Comparison of ENCODE assay signal across 12 mouse cellular contexts in genomic region chr15:77080684-77081254, GRCm38 (mm10). TPM values are rescaled to one million over a fixed set of nuclear protein-coding genes. Genes with fewer than 3 reads are reported as not detected.
DNase-seq lines count a peak whose midpoint lies in the region; ATAC-seq and TF ChIP-seq lines count a peak whose summit lies in the region.
"Had no signal": no experiment of that assay in that cellular context is flagged by ENCODE, and none has a peak within 500 bp of the region (broad histone marks: within the 10 kb centered on the region; RNA-seq: fewer than 3 reads in every experiment).

No protein-coding gene starts in this region.

- in situ Hi-C loops in ES-E14 (cut with MboI; ENCODE audit: low sequenced_read_pairs in 2 of 2, unreplicated experiment in 2 of 2), result no loop called here

- H3K4me1 ChIP-seq in kidney, embryonic 15.5 days, result no peaks in the 10 kb centered on the region
- peaks cover 9 to 33% of the 10 kb centered on the region in 2 experiments for H3K4me1 ChIP-seq in ES-E14 (ENCODE audit: control insufficient read depth in 2 of 2, insufficient read depth in 2 of 2, low read length in 2 of 2, poor library complexity in 1 of 2)
- H3K4me1 ChIP-seq in embryonic facial prominence, embryonic 15.5 days, result peaks cover 25% of the 10 kb centered on the region
- no peaks in the 10 kb centered on the region for H3K4me1 ChIP-seq in liver, embryonic 12.5 days
- no peaks in the 10 kb centered on the region; the same call in 1 of the 2 replicates for H3K4me1 ChIP-seq in forebrain, embryonic 11.5 days (replicated peaks; ENCODE audit: control insufficient read depth, insufficient read depth, low read length)

- 73% methylated on average over 14 of the region's 14 CpGs for WGBS in kidney, embryonic 15.5 days
- 68% methylated on average over 14 of the region's 14 CpGs for WGBS in embryonic facial prominence, embryonic 15.5 days
- 71% methylated on average over 14 of the region's 14 CpGs for WGBS in liver, embryonic 12.5 days (ENCODE audit: insufficient replicate concordance)
- WGBS in forebrain, embryonic 11.5 days, result 84% methylated on average over 14 of the region's 14 CpGs

- H3K27ac ChIP-seq in kidney, embryonic 15.5 days, result peak overlapping the region; percentile 66; the same call in 1 of the 2 replicates
- H3K27ac ChIP-seq in ES-E14 (ENCODE audit: insufficient read depth, low read depth, low read length, poor library complexity, severe bottlenecking), result peak overlapping the region; percentile 84
- peak overlapping the region; percentile 76; the same call in 1 of the 2 replicates for H3K27ac ChIP-seq in embryonic facial prominence, embryonic 15.5 days (replicated peaks)
- no peak overlapping the region for H3K27ac ChIP-seq in liver, embryonic 12.5 days
- no peak overlapping the region for H3K27ac ChIP-seq in forebrain, embryonic 11.5 days (ENCODE audit: low read depth, low read length)
- H3K27ac ChIP-seq: midbrain, embryonic 13.5 days had no signal

- H3K36me3 ChIP-seq in kidney, embryonic 15.5 days, result peaks cover 86% of the 10 kb centered on the region
- H3K36me3 ChIP-seq in ES-E14 (ENCODE audit: control insufficient read depth, insufficient read depth, low read length, poor library complexity, severe bottlenecking), result peaks cover 4% of the 10 kb centered on the region; the same call in 1 of the 2 replicates
- H3K36me3 ChIP-seq in embryonic facial prominence, embryonic 15.5 days, result peaks cover 70% of the 10 kb centered on the region
- H3K36me3 ChIP-seq in liver, embryonic 12.5 days, result peaks cover 42% of the 10 kb centered on the region
- no peaks in the 10 kb centered on the region; the same call in 1 of the 2 replicates for H3K36me3 ChIP-seq in forebrain, embryonic 11.5 days (ENCODE audit: control insufficient read depth, insufficient read depth, low read length)

- H3K9ac ChIP-seq in kidney, embryonic 15.5 days, result no peak overlapping the region
- H3K9ac ChIP-seq in ES-E14 (ENCODE audit: insufficient read depth, low read depth, low read length, poor library complexity, severe bottlenecking), result peak overlapping the region; percentile 74
- no peak overlapping the region for H3K9ac ChIP-seq in embryonic facial prominence, embryonic 15.5 days
- H3K9ac ChIP-seq in liver, embryonic 12.5 days, result no peak overlapping the region
- no peak overlapping the region for H3K9ac ChIP-seq in forebrain, embryonic 11.5 days (ENCODE audit: low read length)
- H3K9ac ChIP-seq: lung, embryonic 14.5 days; midbrain, embryonic 13.5 days; neural tube, embryonic 15.5 days had no signal

- no peak overlapping the region for H3K4me3 ChIP-seq in kidney, embryonic 15.5 days (replicated peaks)
- H3K4me3 ChIP-seq in ES-E14 (ENCODE audit: insufficient read depth in 1 of 2, low read depth in 1 of 2, low read length in 2 of 2, poor library complexity in 1 of 2, severe bottlenecking in 1 of 2), result peak overlapping the region; percentile 17 to 42
- no peak overlapping the region for H3K4me3 ChIP-seq in embryonic facial prominence, embryonic 15.5 days (replicated peaks)
- no peak overlapping the region for H3K4me3 ChIP-seq in liver, embryonic 12.5 days
- no peak overlapping the region for H3K4me3 ChIP-seq in forebrain, embryonic 11.5 days (ENCODE audit: low read depth, low read length)
- H3K4me3 ChIP-seq: midbrain, embryonic 13.5 days; neural tube, embryonic 15.5 days had no signal

- no peak overlapping the region for H3K4me2 ChIP-seq in kidney, embryonic 15.5 days
- no peak overlapping the region for H3K4me2 ChIP-seq in embryonic facial prominence, embryonic 15.5 days (replicated peaks)
- H3K4me2 ChIP-seq in liver, embryonic 12.5 days, result no peak overlapping the region
- no peak overlapping the region for H3K4me2 ChIP-seq in forebrain, embryonic 11.5 days (ENCODE audit: low read depth, low read length, severe bottlenecking)
- H3K4me2 ChIP-seq: lung, embryonic 14.5 days; midbrain, embryonic 13.5 days; neural tube, embryonic 15.5 days had no signal

- ATAC-seq in kidney, embryonic 15.5 days (replicated peaks; ENCODE audit: low FRiP score), result no peak
- ATAC-seq in embryonic facial prominence, embryonic 15.5 days (ENCODE audit: insufficient number of reproducible peaks, low FRiP score, low TSS enrichment, low read depth), result no peak
- no peak for ATAC-seq in liver, embryonic 12.5 days
- ATAC-seq in forebrain, embryonic 11.5 days (replicated peaks; ENCODE audit: low FRiP score), result no peak
- ATAC-seq: midbrain, embryonic 13.5 days had no signal

- peak; percentile 74 to 75 for DNase-seq in cerebellum, postnatal 10 days
- DNase-seq in cerebellum, adult 11 months, result no peak
- no peak for DNase-seq in kidney, postnatal 14 days
- no peak for DNase-seq in ES-E14 (ENCODE audit: low read depth, low spot score)
- DNase-seq in forebrain, embryonic 11.5 days (ENCODE audit: low spot score), result no peak
- DNase-seq: lung, embryonic 14.5 days; thymus, postnatal 14 days had no signal

- H3K27me3 ChIP-seq in kidney, embryonic 15.5 days, result no peaks in the 10 kb centered on the region
- H3K27me3 ChIP-seq in embryonic facial prominence, embryonic 15.5 days, result no peaks in the 10 kb centered on the region
- no peaks in the 10 kb centered on the region for H3K27me3 ChIP-seq in liver, embryonic 12.5 days (replicated peaks)
- H3K27me3 ChIP-seq in forebrain, embryonic 11.5 days (ENCODE audit: control insufficient read depth, insufficient read depth, low read length), result no peaks in the 10 kb centered on the region
- H3K27me3 ChIP-seq: midbrain, embryonic 13.5 days; neural tube, embryonic 15.5 days had no signal

- H3K9me3 ChIP-seq in kidney, embryonic 15.5 days (replicated peaks), result no peaks in the 10 kb centered on the region
- no peaks in the 10 kb centered on the region for H3K9me3 ChIP-seq in ES-E14 (ENCODE audit: control insufficient read depth, insufficient read depth, low read depth, low read length)
- H3K9me3 ChIP-seq in embryonic facial prominence, embryonic 15.5 days (replicated peaks), result no peaks in the 10 kb centered on the region
- H3K9me3 ChIP-seq in liver, embryonic 12.5 days (replicated peaks), result no peaks in the 10 kb centered on the region
- no peaks in the 10 kb centered on the region for H3K9me3 ChIP-seq in forebrain, embryonic 11.5 days (ENCODE audit: control insufficient read depth, low read length)
- H3K9me3 ChIP-seq: midbrain, embryonic 13.5 days; neural tube, embryonic 15.5 days had no signal

TF ChIP-seq in ES-E14, 5 proteins besides CTCF, POLR2A, EP300 and RAD21:
- TF ChIP-seq ZC3H11A (IDR thresholded peaks at IDR 0.05; ENCODE audit: borderline replicate concordance, low read depth, low read length), result no peak
- TF ChIP-seq ZNF384 (IDR thresholded peaks at IDR 0.05; ENCODE audit: low read depth, low read length), result no peak
- TF ChIP-seq MAFK (IDR thresholded peaks at IDR 0.05; ENCODE audit: insufficient read depth, low read depth, low read length), result no peak
- no peak for TF ChIP-seq CHD2 (IDR thresholded peaks at IDR 0.05; ENCODE audit: low read depth, low read length)
- no peak for TF ChIP-seq HCFC1 (IDR thresholded peaks at IDR 0.05; ENCODE audit: borderline replicate concordance, insufficient read depth, low read length)

RNA-seq across cellular contexts. Expression of gene Mb, which starts 30.3 kb away (rescaled TPM):
- 0.49 and 1.2 TPM in 2 replicates for polyA plus RNA-seq in kidney, embryonic 15.5 days (2015; fragmentation: Nextera tagmentation; extraction: Ambion mirVana)
- total RNA-seq in ES-E14 (2012; rRNA removed), result 0.32 TPM in 1 of 2 replicates, not detected in the other
- 5.8 and 6.9 TPM in 2 replicates for polyA plus RNA-seq in embryonic facial prominence, embryonic 15.5 days (2015; fragmentation: Nextera tagmentation; extraction: Ambion mirVana)
- polyA plus RNA-seq in liver, embryonic 12.5 days (2016; fragmentation: Nextera tagmentation; extraction: Ambion mirVana), result 0.17 TPM in 1 of 2 replicates, not detected in the other
- polyA plus RNA-seq in forebrain, embryonic 11.5 days (2014; fragmentation: Nextera tagmentation; extraction: Ambion mirVana), result not detected in 2 replicates
- polyA plus RNA-seq: midbrain, embryonic 13.5 days had no signal

RNA-seq across cellular contexts. Expression of gene Apol6, which starts 36.2 kb away (rescaled TPM):
- 0.23 TPM in 1 of 2 replicates, not detected in the other for polyA plus RNA-seq in kidney, embryonic 15.5 days (2015; fragmentation: Nextera tagmentation; extraction: Ambion mirVana)
- 3.0 and 3.3 TPM in 2 replicates for total RNA-seq in ES-E14 (2012; rRNA removed)
- 0.26 and 0.33 TPM in 2 replicates for polyA plus RNA-seq in embryonic facial prominence, embryonic 15.5 days (2015; fragmentation: Nextera tagmentation; extraction: Ambion mirVana)
- 0.14 and 0.25 TPM in 2 replicates for polyA plus RNA-seq in liver, embryonic 12.5 days (2016; fragmentation: Nextera tagmentation; extraction: Ambion mirVana)
- polyA plus RNA-seq in forebrain, embryonic 11.5 days (2014; fragmentation: Nextera tagmentation; extraction: Ambion mirVana), result not detected in 2 replicates
- polyA plus RNA-seq: midbrain, embryonic 13.5 days; neural tube, embryonic 15.5 days had no signal

Comparison
In these comparisons a context has a peak if more than half of its experiments do, and no peak if none do; other contexts are left out.
1. DNase-seq: peak in cerebellum, postnatal 10 days (2 of 2); none in cerebellum, adult 11 months (single experiment), kidney, postnatal 14 days (single experiment), ES-E14 (single experiment) and forebrain, embryonic 11.5 days (single experiment).
2. H3K27ac ChIP-seq: peak in kidney, embryonic 15.5 days (single experiment), ES-E14 (single experiment) and embryonic facial prominence, embryonic 15.5 days (single experiment); none in liver, embryonic 12.5 days (single experiment) and forebrain, embryonic 11.5 days (single experiment).
3. H3K4me3 ChIP-seq: peak in ES-E14 (2 of 2); none in kidney, embryonic 15.5 days (single experiment), embryonic facial prominence, embryonic 15.5 days (single experiment), liver, embryonic 12.5 days (single experiment) and forebrain, embryonic 11.5 days (single experiment).